Mouse (Mus musculus) mesoderm, embryonic 11.5 days (tissue): ENCODE measurements around the gene Alox5.

ENCODE experiments used
- DNase-seq: peaks from one replicate; pipeline ENCODE4 v3.0.0-alpha.2; 2012; ENCODE audit warnings: low read depth, low spot score

Alox5 gene

DNA sequence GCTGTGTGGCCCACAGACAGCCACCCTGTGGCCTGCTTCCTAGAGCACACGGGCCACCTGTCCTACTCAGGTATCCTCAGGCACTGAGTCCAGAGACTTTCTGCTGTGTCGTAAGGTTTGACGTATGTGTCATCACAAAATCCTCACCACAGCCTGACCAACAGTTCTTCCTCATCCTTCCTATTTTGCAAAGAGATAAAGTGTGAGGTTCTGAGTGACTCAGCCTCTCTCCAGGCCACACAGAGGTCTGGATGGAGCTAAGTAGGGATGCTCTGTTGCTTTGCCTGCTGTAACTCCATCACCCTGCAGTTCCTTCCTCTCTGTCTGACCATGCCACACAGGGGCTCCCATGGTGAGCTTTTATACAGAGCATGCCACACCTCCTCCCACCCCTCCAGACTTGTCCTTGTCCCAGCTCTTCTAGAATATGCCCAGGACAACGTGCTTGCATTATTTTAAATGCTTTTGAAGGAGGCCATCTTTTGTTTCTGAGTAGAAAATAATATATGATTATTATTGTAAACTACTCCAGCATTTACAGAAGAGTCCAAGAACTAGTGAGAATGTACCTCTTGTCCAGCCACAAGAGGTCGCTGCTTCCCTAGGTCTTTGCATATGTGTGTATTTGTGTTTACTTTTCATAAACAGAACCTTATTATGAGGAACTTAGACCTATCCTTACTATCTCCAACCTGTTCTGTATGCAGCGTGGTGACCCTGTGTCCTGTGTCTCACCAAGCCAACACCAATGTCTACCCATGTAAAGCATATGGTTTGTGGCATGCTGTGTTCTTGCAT lies 43.3 kb downstream of the Alox5 start:
- no peak for DNase-seq

DNA sequence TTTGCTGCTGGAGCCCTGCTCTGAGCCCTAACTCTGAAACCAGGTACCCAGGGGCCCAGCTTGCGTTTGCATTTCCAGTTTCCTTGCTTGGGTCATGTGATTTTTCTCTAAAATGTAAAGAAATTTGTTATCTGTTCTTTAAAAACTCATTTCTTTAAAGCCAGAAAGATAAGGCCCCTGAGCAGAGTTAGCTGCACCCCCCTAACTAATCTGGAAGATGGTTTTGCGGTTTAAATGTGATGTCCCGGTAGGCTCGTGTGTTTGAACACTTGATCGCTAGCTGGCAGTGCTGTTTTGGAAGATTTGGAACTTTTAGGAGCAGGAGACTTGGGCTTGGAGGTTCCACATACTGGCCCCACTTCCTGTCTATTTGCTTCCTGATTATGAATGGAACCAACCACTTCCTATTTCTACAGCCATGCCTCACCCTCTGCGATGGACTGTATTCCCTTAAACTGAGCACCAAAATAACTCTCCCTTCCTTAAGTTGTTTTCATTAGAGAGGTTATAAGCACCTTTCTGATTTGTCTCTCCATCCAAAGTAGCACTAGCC lies 44.9 kb downstream of the Alox5 start:
- no peak for DNase-seq

GRCm38 (mm10) chr6:116415126-116415676 lies 45.8 kb downstream of the Alox5 start:
- DNase-seq = no peak

DNA sequence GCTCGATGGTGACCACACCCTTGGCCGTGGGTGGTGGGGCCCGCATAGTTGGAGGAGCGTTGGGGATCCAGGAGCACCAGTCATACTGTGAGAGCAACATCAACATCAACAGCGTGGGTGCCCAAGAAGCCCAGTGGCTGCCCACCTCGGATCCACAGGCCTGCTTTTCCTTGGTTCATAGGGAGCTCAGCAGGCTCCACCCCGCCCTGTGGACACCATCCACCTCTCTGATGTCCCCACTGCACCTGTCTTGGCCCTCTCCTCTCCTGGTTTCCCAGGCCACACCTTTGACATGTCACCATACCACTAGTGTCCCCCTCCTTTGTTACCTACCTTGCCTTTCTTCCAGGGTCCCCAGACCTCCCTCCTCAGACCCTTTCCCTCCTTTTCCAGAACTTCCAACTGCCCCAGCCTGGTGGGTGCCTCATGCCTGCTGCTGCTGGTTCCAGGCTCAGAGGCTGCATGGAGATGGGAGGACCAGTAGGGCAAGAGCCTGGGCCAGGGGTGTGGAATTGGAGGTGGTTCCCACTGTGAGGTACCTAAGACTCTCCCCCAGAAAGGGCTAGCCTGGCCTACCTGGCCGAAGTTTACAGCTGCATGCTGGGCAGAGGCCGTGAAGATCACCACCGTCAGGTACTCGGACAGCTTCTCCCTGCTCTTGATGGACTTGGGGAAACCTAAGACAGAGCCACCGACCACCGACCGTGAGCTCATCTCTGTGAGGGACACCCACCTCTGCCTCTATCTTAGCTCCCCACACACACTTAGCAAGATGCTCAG lies 48.2 kb downstream of the Alox5 start:
- DNase-seq = no peak

DNA sequence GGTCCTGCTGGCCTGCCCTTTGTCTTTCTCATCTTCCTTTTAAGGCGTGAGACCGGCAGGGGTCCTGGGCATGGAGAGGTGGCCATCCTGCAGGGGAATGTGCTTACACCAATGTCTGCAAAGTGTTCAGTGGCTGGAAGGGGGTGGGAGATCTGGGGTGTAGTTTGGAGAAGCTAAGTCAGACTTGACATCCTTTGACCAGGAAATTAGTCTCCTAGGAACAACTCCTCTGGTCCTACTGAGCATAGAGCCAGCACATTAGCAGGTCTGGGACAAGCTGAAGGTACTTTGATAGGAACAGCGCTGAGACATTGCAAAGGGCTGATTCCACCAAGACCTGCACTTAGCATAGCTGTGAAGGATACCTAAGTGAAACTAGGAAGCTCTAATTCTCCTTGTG lies 49.3 kb downstream of the Alox5 start:
- no peak for DNase-seq

DNA sequence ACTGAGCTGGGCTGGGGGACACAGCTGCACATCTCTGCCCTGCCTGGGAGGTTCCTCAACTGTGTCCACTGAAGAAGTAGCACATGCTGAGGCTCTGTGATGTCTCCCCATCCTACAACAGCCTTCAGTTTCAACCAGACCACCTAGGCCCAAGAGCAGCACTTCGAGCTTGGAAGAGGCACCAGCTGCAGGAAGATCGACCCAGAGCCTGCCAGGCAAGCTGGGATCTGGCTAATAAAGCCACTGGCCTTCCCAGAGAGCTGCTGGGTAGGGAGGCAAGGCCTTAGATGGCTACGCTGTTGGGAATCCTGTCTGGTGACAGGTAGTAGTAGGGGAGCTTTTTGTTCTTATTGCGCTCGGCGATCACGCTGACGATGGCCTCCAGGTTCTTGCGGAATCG lies 50.5 kb downstream of the Alox5 start:
- DNase-seq = no peak

DNA sequence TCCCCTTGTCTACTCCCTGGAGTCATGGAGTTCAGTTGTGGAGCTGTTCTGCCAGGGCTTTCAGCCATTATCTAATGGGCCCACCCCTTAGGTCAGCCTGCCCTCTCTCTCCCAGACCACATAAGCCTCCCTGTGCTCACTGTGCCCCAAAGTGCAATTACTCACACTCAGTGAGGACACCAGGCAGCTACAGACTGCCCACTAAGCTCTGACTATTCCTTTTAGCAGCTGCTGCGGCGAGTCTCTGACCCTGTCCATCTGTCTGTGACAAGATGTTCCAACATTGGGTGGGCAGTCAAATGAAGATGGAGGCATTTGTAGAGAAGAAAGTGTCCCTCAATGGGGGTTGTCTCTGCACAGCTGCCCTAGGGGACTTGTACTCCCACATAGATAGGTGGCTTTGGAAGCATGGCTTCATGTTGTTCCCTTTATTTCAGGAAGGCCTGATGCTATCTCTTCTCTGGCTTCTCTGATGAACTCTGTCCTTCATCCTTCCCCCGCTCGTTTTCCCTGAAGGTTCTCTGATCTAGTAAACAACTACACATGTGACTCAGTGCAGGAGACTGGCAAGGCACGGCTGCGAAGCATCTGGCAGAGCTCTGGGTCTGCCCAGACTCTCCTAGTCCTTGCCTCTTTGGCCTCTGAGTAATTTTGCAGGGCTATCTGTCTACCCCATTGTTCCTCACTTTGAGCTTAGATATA lies 52.9 kb downstream of the Alox5 start:
- DNase-seq = no peak

DNA sequence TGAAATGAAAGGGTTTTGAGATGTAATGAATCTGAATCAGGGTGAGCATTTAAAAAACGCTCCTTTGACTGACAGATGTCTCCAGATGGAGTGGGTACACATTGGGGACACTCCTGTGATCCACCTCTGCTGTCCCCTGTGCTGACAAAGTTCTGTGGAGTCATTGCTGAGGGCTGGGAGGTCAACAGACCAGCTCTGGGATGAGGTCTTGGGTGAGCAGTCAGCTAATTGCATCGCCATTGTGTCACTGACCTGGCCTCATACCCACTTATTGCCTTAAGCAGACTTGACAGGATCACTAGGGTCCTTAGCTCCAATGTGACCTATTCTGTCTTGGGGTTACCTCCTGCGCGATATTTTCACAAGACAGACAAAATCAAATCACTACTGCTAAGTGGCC lies 53.8 kb downstream of the Alox5 start:
- DNase-seq = no peak

DNA sequence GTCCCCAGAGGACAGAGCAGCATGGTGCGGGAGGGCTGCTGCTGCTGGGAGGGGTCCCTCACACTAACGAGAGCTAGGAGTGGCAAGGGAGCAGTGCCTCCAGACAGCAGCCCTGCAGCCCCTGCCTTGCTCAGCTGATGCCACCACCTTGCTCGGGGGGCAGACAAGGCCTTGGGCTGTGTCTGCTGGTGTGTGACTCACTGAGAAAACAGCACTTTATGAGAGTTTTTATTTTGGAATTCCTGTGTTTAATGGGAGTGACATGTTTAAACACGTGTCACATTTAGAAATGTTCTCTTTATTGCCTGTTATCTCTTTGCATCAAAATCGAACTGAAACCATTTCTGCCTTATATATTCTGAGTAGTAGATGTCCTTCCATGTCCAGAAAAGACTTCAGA lies 54.3 kb downstream of the Alox5 start:
- DNase-seq = no peak

- no peak for DNase-seq
Observed at GRCm38 (mm10) chr6:116406152-116406551, 54.8 kb downstream of the Alox5 start.

- DNase-seq = no peak
Observed at GRCm38 (mm10) chr6:116405715-116406114, 55.3 kb downstream of the Alox5 start.

DNA sequence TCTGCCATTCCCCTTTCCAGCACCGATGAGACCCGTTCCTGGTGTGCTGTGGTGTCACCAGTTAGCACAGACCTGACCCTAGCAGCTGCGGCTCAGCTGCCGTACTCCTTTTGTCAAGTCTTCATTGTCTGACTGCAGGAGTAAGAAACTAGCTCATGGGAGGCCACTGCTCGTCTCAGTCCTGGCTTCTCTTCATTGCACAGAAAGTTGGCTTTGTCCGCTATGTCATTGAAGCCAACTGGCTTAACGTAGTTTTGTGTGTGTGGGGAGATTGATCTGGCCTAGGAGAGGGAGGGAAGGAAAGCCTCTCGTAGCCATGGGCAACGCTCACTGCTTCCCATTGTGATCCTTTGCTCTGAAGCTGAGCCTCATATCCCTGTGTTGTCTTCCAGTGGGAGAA lies 55.7 kb downstream of the Alox5 start:
- DNase-seq = peak; percentile 19

GRCm38 (mm10) chr6:116402426-116402825 lies 58.6 kb downstream of the Alox5 start:
- DNase-seq = no peak

- no peak for DNase-seq
Observed at GRCm38 (mm10) chr6:116401746-116402423, 59.1 kb downstream of the Alox5 start.

- DNase-seq = peak; percentile 19
Observed at GRCm38 (mm10) chr6:116398136-116398535, 62.8 kb downstream of the Alox5 start.

- DNase-seq = peak; percentile 68
Observed at GRCm38 (mm10) chr6:116397621-116398020, 63.4 kb downstream of the Alox5 start.

DNA sequence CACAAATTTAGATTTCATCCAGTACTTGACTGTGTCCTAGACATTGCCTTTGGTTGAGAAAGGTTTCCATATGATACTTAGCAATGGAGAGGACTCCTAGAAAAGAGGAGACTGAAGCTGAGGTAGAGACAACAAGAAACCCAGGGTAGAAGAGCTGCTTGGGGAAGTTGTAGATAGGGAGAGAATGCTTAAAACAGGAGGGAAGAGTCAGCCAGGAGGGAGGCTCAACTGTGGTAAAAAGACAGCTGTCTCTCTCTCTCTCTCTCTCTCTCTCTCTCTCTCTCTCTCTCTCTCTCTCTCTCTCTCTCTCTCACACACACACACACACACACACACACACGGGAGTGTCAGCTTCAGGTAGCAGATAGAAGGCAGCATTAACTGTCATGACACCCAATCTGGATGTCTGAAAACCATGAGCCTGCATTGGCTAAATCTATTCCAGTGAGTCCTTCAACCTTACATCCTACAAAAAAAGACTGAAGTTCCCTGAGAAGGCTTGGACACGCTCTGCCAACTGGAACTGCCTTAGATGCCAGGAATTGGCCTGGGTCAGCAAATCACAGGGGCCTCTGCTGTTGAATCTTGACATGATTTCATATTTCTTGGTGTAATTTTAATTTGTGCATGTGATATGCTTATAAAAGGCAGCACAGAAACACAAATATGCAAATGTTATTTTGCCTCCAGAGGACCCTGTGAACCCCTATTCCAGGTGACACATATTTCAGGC lies 65.9 kb downstream of the Alox5 start:
- no peak for DNase-seq

DNA sequence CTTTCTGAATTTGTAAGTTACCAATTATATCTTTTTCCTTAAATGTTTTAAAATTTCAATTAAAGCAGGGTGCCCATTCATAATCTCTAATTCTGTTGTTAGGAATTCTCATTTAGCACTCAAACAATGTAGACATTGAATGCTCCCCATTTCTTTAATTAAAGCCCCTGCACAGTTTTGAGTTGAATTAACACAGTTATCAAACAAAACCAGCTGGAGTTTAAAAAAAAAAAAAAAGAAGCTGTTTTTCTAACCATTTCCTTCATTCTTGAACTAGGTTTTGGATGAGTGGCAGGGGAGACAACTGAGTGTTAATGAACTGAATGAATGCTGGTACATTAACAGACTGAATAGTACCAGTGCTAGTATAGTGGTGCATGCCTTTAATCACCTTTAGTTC lies 71.5 kb downstream of the Alox5 start:
- DNase-seq = no peak

- DNase-seq = no peak
Observed at GRCm38 (mm10) chr6:116388068-116388467, 72.9 kb downstream of the Alox5 start.

DNA sequence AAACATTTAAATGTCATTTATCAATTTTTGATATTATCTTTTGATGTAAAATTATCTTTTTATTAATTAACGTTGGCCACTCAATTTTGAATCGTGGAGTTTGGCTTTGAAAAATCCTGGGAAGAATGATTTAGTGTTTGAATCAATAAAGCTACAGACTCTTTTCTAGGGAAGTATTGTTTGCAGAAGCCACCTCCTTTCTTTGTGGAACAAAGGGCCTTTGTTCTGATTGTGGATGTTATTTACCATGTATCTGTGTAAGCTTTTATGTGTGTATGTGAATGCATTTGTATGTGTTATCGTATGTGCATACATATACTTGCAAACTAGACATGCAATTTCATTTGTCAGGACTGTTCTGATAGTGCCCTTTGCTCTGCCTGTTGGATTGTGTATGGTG lies 74.5 kb downstream of the Alox5 start:
- DNase-seq = no peak

- DNase-seq = peak; percentile 27
Observed at GRCm38 (mm10) chr6:116386045-116386415, 74.9 kb downstream of the Alox5 start.
